Mouse (Mus musculus) myocyte (in vitro differentiated cells): ENCODE data around the gene Ap5m1.

Experiments used
- MYOG ChIP-seq, 3 experiments: IDR thresholded peaks; one replicate each; pipeline ENCODE4 v1.6.1; 2011; ENCODE audit warnings: control low read depth in 2 of 3, low read depth in 2 of 3, mild to moderate bottlenecking in 2 of 3; ENCODE audit not compliant: insufficient read length in 2 of 3, control insufficient read depth in 1 of 3, insufficient read depth in 1 of 3
- POLR2A ChIP-seq: IDR thresholded peaks from one replicate; pipeline ENCODE4 v1.6.1; 2011; ENCODE audit warnings: low read depth, mild to moderate bottlenecking, control low read depth, moderate library complexity; ENCODE audit not compliant: insufficient read length
- SRF ChIP-seq: IDR thresholded peaks from one replicate; pipeline ENCODE4 v1.6.1; 2011; ENCODE audit warnings: low read depth; ENCODE audit not compliant: control insufficient read depth, insufficient read length
- TCF3 ChIP-seq: IDR thresholded peaks from one replicate; pipeline ENCODE4 v1.6.1; 2011; ENCODE audit warnings: low read depth, control low read depth; ENCODE audit not compliant: insufficient read length
- USF1 ChIP-seq: IDR thresholded peaks from one replicate; pipeline ENCODE4 v1.6.1; 2011; ENCODE audit warnings: low read depth, mild to moderate bottlenecking, control low read depth, moderate library complexity

- no peak for TF ChIP-seq MYOG (IDR thresholded peaks at IDR 0.05; ENCODE audit: control insufficient read depth in 1 of 3, insufficient read depth in 1 of 3, insufficient read length in 2 of 3, low read depth in 2 of 3)
- no peak for TF ChIP-seq POLR2A
- TF ChIP-seq SRF, result no peak
- no peak for TF ChIP-seq TCF3
- no peak for TF ChIP-seq USF1
Observed at GRCm38 (mm10) chr14:49019765-49020164, 46.1 kb upstream of the Ap5m1 start.
